Mouse (Mus musculus) cerebellum, adult 18-20 months (tissue): ENCODE measurements at regions not wholly inside any gene's neighbourhood (a gene's known extent, or its start where the extent isn't known, plus 50 kb on each side); places are given as distances from the start of the nearest gene placed in this dataset.

ENCODE experiments used
- DNase-seq, 2 experiments: peaks; one replicate each; pipeline ENCODE4 v3.0.0; 2021

DNA sequence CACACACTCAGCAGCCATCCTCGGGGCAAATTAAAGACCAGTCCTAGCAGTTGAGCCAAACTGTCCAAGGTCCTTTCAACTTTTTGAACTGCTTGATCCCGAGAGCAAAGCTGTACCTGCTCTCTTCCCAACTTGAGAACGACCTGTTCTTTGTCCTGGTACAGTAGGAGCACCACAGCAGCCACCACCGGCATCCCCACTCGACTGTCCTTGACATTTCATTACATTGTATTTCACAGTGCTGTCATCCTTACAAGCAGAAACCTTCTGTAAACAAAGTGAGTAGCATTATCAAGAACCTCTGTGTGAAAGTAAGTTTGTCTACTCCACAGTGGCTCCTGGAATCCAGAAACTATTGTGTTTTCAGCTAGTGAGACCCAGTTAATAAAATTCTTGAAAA is 240.2 kb upstream of the Zfp462 start:
- no peak for DNase-seq

DNA sequence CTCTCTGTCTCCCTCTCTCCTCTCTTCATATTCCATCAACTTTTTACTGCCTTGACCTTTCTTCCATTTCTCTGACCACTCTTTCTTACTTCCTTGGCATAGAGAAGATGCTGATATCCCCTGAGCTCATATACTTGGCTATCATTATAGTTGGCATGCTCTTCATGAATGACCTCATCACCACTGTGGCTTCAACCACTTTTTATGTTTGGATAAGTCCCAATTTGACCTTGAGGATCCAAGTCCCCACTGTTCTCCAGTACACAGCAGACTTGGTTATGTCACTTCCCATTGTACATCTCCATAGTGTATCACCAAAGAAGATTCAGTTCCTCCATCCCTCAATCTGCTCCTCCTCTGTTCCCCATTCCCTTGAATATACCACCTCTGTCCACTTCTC is 235.1 kb upstream of the Zfp462 start:
- no peak for DNase-seq

DNA sequence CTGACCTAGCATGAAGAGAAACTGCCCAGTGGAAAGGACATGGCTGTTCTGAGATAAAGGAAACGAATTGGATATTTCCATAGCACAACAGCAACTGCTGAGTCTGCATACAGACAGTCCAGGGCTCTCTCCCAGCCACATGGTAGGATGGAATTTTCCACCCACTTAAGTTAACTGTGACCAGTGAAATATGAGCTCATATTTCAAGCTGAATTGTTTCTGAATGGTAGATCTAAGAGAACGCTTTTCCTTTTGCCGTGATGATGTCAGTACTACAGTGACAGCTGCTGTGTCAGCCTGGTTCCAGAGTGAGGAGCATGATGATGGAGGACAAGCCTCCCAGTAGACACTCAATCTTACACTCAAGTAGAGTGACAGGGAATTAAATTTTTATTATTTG is 231.9 kb upstream of the Zfp462 start:
- no peak for DNase-seq

DNA sequence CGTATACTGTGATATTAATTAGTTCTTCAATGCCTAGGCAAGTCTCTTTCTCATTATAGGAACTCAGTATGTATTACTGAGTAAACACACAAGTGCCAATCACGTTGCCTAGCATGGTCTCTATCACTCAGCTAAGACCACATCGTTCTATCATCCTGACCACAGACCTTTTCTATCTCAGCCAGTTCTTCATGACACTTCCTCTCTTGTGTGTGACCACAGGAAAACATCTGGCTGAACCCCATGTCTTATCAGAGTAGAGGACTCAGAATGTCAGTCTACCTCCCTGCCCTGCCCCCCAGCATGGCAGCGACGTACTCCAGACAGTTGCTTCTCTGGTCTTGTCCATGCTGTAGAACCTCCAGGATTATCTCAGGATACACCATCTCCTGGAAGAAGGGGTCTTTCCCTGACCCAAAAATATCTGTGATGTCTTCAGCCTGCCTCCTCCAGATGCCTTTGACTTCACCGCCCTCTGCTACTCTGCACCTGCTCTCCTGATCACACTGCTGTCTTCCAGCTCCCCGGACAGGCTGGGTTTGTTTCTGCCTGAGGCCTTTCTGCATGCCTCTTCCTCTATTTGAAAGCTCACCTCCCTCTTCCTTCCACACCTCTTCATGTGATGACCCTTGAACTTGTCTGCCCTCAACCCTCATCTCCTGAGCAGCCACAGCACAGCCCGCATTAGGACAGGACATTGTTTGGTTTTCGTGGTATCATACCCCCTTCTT is 230.1 kb upstream of the Zfp462 start:
- no peak for DNase-seq

DNA sequence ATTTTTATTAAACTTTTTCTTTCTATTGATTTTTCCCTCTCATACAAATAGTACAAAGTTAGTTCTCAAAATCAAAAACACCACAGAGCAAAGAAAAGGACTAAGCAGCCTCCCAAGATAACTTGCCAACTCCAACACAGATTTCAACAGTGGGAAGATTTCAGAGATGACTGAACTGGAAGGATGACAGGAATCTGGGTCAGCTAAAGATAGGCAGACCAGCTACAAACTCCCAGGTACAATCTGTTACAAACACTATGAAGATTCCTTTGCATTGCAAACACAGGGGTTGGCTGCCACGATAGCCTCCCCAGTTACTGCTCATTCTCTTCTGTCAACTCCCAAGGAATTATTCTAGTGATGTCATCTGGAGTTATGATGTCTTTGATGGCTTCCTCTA is 226.8 kb upstream of the Zfp462 start:
- DNase-seq: no peak

DNA sequence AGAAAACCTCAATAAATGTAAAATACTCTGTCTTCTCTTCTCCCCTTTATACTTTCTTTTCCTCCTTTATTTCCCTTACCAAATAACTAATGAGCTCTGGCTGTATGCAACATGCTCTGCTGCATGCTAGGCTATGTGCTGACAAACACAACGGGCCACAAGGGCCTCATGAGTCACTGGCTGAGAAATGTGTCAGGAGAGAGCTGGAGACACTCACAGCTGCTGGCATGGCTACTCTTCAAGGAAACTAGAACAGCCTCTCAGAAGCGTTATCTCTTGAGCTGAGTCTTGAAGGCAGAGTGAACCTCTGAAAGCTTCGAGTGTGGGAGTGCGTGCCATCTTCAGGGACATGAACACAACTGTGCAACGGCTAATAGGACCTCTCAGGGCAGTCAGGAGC is 205.8 kb upstream of the Zfp462 start:
- DNase-seq: no peak

DNA sequence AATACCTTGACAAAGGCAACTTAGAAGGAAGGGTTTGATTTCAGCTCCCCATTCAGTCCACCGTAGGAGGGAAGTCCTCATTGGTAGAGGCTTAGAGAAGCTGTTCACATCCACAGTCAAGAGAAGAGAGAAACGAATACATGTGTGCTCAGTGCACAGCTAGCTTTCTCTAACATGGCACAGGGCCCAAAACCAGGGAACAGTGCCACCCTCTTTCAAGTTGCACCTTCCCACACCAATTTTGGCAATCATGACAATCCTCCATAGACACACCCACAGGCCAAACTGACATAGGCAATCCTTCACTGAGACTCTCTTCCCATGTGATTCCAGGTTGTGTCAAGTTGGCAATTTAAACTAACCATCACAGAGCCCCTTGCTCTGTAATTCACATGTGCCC is 193.4 kb upstream of the Zfp462 start:
- DNase-seq: no peak

DNA sequence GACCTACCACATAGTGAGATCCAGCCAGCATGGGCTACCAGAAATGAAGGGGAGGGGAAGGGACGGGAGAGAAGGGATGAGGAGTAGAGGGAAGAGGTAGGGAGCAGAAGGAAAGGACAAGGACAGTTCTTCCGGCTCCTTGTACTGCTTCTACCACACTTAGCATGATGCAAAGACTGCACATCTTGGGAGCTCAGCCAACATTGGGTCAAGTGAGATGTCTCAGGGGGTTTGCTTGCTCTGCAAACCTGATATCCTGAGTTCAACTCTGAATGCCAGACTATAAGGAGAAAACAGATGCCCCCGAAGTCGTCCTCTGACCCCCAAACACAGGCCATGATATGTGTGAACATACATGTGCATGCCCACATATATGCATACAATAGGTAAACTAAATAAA is 188.4 kb upstream of the Zfp462 start:
- no peak for DNase-seq

DNA sequence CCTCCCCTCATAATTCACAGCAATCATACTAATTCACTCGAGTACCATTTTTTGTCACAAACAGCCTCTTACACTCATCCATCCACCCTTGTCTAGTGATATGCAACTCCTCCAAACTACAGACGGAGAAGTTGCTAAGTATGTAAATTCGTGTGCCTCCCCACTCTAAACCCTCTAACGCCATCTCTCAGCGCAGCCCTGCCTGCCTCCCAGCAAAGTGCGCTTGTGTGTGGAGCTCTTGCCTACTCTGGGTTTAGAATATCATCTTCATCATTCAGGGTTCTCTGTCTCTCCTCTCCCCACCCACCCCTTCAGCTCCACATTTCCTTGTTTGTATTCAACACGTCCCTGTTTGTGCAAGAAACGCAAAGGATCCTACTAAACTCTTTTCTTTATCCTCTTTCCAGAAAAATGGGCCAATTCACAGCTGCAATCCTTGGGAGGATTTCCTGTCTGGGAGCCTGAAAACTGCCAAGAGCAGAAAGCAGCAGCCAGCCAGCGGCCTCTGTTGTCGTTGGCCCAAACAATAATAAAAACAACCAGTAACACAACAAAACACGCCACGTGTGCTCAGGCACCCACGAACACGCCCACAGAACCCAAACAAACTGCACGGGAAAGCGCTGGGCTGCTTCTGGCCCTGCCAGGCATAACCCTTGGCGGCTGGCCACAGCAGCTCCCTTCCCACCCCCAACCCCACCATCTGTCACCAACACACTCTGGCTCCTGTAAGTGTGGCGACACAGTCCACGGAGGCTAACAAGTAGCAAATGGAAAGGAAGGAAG is 186.9 kb upstream of the Zfp462 start:
- peak; percentile 76 to 77 for DNase-seq

DNA sequence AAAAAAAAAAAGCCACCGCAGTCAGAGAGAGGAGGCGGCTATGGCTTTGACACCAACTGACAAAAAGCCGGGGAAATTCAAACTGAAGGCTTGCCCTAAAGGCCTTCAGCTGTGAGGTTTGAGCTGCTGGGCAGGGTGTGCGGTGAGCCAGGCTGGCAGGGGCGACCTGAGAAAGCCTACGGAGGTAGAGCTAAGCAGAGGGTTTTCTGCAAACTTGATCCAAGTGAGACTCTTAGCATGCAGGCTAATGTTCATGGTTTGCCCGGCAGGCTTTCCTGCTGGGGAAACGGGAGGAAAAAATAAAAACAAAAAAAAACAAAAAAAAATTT is 186.4 kb upstream of the Zfp462 start:
- no peak for DNase-seq

DNA sequence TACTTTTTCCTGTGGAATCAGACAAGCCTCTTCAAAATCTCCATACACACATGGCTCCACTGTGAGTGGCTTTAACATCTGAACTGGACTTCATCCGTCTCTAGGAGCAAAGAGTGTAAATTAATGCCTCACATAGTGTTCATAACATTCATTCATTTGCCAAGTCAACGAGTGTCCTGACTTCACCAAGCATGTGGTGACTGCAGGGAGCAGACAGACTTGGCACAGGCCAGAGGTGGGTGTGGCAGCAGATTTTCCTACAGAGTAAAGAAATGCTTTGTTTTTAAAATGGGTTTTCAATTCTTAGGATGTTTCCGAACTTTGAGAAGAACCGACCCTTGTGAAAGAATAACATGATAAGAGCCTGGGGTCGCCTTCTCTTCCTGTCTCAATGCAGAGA is 183.6 kb upstream of the Zfp462 start:
- peak; percentile 34 to 44 for DNase-seq

DNA sequence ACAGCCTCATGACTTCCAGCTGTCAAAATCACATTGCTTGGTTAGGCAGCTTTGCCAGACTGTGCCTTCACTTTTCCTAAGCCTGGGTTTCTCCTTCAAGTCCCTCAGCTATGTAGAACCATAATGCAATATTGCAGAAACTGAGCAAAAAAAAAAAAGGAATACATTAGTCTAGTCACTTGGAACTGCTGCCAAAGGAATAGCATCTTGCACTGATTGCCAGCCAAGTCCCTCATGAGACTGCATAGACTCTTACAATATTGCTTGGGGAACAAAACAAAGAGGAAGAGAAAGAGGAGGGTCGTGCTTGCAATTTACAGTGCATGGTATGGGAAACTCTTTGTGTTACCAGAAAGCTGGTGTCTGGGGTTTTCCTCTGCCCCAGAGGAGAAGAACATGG is 179.8 kb upstream of the Zfp462 start:
- DNase-seq: no peak

DNA sequence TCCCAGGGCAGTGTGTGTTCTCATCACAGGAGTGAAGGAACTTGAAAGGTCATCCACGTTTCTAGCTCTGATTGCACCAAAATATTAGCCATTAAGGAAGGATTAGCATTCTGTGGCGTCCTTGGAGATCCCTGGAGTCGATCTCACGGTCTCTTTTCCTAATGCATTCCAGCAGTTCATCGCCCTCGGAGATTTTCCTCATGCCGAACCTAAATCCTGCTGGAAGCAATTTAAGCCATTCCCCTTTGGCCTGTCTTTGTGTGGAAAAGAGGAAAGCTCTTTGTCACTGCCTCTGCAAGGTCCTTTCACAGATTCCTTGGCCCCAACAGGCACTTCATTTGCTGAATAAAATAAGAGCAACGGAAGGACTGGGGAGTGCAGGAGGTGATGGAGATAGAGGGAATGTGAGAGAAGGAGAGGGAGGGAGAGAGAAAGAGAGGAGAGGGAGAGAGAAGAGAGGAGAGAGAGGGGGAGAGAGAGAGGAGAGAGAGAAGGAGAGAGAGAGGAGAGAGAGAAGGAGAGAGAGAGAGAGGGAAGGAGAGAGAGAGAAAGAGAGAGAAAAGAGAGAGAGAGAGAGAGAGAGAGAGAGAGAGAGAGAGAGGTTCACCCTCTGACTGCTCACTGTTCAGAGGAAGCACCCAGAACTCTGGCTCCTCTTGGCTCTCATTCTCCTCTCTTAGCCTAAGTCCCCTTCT is 177.2 kb upstream of the Zfp462 start:
- no peak for DNase-seq

DNA sequence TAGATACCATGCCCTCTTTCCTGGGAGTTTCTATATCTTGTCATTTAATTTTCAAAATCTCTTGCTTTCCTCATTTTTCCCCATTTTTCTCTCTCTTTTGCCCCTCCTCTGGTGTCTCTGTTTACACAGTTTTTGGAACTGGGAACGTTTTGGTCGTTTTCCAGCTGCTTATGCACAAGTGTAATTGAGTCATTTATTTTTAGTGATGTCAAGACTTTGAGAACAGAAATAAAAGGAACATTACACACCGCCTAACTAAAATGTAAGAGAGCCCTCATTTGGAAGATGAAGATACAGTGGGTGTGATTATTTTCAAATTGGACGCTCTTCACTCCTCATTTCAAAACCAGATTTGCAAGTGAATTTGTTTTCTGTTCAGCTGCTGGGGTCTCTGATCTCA is 176.0 kb upstream of the Zfp462 start:
- DNase-seq: no peak

DNA sequence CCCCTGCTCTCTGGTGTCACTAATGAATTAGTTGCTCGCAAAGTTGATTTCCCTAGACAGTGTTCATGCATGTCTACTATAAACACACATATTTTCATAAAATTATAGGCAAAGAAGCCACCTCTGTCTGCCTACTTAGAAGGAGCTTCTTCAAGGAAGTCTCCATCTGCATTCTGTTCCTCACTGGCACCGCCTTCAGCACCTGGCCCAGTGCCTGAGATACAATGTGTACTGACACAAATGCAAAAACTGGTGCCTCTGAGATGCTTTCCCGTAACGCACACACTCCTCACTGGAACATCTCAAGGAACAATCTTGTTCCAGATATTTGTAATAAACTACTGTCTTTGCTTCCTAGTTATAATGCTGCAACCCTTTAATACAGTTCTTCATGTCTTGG is 170.8 kb upstream of the Zfp462 start:
- DNase-seq: no peak

DNA sequence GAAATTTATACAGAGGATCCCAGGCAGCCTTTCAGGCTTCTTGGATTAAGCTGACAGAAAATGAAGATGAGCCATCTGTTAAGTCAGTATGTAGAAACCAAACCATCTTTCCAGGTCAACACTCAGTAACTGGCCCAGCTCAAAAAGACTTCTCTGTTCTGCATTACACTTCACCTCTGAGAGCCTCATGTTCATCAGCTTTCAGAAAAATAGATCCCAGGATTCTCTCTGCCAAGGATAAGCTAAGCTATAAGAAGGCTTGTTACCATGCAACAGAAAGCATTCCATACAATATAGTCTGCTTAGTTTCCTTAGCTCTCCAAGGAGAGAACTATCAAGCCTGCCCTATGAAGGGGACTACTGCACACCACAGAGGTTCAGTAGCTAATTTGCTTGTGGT is 170.1 kb upstream of the Zfp462 start:
- no peak for DNase-seq

DNA sequence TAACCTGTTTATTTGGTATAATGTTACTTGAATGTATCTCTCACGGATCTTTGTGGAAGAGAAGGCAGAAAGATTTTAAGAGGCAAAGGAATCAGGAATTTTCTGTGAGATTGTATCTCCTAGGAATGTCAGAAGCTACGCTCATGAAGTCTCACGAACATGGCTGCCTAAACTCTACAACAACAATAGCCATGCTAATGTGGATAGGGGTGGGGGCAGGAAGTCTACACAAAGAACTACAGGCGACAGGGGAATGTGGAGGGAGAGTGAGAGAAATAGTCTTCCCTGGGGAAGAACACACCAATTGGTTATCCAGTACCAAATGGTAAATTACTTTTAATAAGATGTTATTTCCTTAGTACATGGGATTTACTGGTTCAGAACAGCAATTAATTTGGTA is 164.3 kb upstream of the Zfp462 start:
- no peak for DNase-seq

DNA sequence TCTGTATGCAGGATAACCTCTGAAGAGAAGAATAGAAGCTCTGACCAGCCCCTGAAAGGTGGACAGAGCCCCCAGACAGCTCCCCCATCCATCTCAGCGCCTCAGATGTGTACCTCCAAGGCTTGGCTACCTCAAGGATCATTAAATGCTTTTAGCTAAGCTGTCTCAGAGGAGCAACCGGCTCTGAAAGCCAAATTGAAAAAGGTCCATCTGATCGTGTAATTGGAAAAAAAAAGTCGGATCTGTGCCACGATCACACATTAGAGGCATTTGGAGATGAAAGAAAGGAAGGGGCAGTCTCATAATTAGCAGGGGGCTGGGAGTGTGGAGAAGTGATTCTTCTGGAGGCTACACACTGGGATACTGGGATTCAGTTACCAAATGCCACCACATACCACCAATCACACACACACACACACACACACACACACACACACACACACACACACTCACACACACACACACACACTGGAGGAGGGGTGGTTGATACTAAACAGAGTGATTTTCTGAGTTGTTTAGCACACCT is 153.6 kb upstream of the Zfp462 start:
- DNase-seq: no peak

DNA sequence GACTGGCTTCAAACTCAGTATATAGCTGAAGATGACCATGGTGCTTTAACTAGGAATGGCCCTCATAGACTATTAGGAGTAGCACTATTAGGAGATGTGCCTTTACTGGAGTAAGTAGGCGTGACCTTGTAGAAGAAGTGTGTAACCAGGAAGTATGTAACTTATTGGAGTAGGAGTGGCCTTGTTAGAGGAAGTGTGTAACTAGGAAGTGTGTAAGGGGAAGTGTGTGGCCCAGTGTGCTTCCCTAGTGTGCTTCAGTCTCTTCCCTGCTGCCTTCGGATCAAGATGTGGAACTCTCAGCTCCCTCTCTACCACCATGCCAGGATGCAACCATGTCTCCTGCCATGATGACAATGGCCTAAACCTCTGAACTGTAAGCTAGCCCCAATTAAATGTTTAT is 151.0 kb upstream of the Zfp462 start:
- no peak for DNase-seq

DNA sequence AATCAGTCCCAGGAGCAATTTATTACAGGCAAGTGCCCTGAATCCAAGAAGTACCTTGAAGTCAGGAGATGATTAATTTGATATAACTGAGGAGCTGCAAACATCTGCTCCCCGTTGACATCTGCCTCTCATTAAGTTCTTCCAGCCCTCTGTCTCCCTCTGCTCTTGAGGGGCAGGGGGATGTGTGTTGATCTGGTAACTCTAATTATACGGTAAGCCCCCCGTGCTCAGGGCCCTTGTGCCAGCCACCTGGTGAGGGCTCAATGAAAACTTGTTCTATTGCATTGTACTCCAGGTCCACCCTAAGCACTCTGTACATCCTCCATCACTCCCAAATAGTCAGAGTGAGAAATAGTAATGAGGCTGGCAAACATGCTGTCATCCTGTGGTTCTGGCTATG is 149.6 kb upstream of the Zfp462 start:
- no peak for DNase-seq

DNA sequence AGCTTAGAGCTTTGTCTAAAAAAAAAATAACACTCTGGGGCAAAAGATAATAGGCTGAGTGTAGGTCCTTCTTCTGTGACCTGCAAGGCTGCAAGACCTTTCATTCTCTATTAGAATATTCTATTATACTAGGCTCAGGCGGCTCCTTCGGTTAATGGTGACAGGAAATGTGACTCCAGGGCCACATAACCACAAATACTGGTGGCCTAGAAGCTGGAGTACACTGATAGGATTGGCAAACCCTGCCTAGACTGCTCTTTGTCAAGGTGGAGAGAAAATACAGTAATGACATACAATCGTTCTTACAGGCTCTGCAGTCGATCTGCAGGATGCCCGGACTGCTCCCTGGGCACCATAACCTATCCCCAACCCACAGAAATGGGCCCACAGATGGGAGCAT is 146.3 kb upstream of the Zfp462 start:
- no peak for DNase-seq

DNA sequence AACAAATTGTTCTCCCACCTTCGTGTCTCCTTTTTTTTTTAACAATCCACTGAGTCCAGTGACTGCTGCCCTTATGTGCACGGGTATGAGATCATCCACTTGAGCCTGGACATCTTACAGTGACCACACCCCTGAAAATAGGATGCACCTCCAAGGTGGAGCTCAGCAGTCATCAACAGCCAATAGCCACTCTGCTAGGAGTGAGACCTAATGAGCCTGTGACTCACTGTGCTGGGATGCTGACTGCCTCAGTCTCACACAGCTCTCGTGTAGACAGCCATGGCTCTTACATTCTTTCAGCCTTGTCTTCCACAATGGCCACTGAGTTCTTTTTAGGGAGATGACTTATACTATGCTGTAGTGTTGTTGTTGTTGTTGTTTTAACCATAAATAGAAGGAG is 133.7 kb upstream of the Zfp462 start:
- DNase-seq: no peak

DNA sequence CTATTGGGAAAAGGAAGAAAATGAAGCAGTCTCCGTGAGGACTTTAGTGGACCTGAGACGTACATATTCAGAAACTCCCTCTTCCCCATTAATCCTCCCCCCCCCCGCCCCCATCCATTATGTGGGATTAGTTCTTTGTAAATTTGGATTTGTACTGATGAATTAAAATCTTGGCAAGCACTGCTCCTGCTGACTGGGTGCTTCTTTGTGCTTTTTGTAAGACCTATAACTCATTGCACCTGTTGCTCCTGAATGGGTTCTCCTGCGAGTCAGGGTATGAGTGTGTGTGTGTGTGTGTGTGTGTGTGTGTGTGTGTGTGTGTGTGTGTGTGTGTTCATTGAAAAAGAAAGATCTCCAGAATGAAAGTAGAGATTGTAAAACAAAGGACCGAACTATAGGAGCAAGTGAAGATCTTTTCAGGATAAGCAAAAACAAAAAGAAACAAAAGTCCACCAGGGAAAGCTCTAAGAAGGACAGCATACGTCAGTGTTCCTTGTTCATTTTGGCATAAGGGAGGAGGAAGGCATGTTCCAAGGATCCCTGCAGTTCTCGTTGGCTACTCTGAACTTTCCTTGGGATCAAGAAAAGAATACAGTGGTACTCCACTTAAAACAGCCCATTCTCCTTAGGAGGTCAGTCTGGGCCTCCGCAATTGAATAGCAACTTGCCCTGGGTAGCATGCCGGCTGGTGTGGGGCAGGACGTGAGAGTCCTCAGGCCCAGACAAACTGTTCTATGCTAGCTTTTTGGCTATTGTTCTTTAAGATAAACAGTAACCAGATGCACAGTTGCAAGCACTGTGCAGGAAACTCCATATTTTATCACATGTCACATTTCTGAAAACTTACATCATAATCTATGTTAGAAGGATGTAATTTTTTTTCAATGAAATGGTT is 131.9 kb upstream of the Zfp462 start:
- no peak for DNase-seq
